Mouse (Mus musculus): ENCODE measurements around the gene Cyp4a31.
"Not testable (repeated sequence)": the region's sequence is repeated elsewhere in the genome, so short reads cannot be mapped to it uniquely, and the experiment has no call there.

The Cyp4a31 gene

DNA sequence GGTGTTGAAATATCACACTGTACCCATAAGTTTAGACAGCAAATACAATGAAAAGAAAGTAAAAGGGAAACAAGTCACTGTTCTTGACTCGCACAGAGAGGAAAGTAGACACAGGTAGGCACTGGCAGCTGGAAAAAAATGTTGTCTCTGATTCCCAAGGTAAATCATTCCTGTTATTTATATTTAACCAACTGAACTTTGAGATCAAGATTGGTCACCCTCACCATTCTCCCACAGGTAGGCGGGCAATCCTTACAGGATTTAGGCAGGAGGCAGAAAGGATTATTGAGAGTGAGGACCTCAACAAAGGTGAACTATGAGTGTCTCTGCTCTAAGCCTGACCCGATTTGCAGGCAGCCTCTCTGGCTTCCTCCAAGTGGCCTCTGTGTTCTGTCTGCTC is at the start of gene Cyp4a31:
Gene Cyp4a31 (plus strand): TSS at position 249 of the 400 bp plus-strand sequence.
- Histone ChIP-seq H3K36me3 (ENCODE audit: control insufficient read depth, insufficient read depth, low read length, poor library complexity, severe bottlenecking) (no peaks in the 10 kb centered on the region), H3K27me3 (ENCODE audit: control insufficient read depth, insufficient read depth, low read length, poor library complexity, severe bottlenecking) (no peaks in the 10 kb centered on the region)
- DNase-seq (ENCODE audit: low read depth, low spot score): no peak

DNA sequence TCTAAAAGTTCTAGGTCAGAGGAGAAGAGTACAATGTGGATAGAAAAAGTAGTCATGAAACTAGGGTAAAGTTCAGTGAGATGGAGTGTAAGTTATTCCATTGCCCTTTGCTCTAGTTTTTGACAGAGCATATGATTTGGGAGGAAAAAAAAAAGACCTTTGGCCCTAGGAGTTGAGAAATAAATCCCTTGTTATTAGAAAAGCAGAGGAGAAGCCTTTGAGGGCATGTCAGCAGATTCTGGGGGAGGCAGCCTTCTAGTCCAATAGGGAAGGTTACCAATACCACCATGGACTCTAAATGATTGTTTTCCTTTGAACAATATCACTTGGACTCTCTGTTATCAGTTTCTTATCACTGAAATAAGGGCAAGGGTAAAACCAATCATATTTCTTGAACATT is 49.5 kb upstream of the Cyp4a31 start:
- H3K27me3 ChIP-seq (ENCODE audit: control insufficient read depth, insufficient read depth, low read length, poor library complexity, severe bottlenecking); H3K36me3 ChIP-seq (ENCODE audit: control insufficient read depth, insufficient read depth, low read length, poor library complexity, severe bottlenecking); DNase-seq (ENCODE audit: low read depth, low spot score): not testable (repeated sequence)

DNA sequence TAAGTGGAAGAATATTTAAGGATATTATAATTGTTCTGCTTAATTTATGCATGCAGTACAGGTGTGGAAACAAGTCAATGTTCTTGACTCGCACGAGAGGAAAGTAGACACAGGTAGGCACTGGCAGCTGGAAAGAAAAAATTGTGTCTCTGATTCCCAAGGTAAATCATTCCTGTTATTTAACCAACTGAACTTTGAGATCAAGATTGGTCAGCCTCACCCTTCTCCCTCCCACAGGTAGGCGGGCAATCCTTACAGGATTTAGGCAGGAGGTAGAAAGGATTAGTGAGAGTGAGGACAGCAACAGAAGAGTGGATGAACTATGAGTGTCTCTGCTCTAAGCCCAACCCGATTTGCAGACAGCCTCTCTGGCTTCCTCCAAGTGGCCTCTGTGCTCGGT is 45.4 kb upstream of the Cyp4a31 start, which contains the start of gene Cyp4a10:
Gene Cyp4a10 (plus strand): TSS at position 265 of the 400 bp plus-strand sequence.
- H3K27me3 ChIP-seq (ENCODE audit: control insufficient read depth, insufficient read depth, low read length, poor library complexity, severe bottlenecking); H3K36me3 ChIP-seq (ENCODE audit: control insufficient read depth, insufficient read depth, low read length, poor library complexity, severe bottlenecking); DNase-seq (ENCODE audit: low read depth, low spot score): not testable (repeated sequence)

DNA sequence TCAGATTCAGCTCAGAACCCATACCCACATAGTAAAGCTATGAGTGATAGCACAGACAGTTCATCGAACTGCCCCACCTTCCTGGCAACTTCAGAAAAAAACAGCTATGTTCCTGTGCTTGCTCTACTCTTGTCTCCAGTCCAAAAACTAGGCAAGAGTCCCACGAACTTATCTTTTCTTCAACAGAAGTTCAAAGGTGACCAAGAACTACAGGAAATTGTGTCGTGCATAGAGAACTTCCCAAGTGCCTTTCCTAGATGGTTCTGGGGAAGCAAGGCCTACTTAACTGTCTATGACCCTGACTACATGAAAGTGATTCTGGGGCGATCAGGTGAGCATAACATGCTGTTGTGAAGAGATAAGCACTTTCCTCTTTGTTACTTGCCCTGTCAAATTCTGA is 44.0 kb upstream of the Cyp4a31 start:
- H3K36me3 ChIP-seq (ENCODE audit: control insufficient read depth, insufficient read depth, low read length, poor library complexity, severe bottlenecking): no peaks in the 10 kb centered on the region
- H3K27me3 ChIP-seq (ENCODE audit: control insufficient read depth, insufficient read depth, low read length, poor library complexity, severe bottlenecking): no peaks in the 10 kb centered on the region
- DNase-seq (ENCODE audit: low read depth, low spot score): no peak

DNA sequence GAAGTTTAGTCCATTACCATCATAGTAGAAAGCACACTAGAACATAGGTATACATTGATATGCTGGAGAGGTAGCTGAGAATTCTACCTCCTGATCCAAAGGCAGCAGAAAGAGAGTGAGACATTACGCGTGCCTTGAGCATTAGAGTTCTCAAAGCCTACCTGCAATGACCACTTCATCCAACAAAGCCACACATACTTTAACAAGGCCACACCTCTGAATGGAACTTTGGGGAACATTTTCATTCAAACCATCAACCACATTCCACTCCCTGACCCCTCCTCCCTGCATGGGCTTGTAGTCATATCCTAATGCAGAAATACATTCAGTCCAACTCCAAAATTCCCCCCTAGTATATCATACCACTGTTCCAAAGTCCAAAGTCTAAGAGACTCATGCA is 41.7 kb upstream of the Cyp4a31 start:
- Histone ChIP-seq H3K36me3 (ENCODE audit: control insufficient read depth, insufficient read depth, low read length, poor library complexity, severe bottlenecking) (no peaks in the 10 kb centered on the region), H3K27me3 (ENCODE audit: control insufficient read depth, insufficient read depth, low read length, poor library complexity, severe bottlenecking) (no peaks in the 10 kb centered on the region)
- DNase-seq (ENCODE audit: low read depth, low spot score): no peak

DNA sequence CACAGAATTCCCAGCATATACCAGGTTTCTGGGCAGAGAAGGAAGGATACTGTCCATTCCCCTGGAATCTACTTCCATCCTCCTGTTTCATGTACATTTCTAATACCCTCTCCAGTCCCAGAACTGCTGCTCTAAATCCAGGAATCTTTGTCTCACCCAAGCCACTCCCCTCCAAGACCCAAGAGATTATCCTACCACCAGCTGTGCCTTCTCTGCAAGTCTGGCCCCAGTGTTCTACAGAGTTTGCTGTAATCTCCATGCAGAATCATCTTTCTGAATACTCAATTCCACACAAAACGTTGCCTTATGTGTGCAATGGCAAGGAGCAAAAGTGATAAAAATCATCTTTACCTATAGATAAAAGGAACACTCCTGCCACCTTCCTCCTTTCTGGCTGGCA is 18.3 kb upstream of the Cyp4a31 start:
- no peaks in the 10 kb centered on the region for H3K27me3 ChIP-seq (ENCODE audit: control insufficient read depth, insufficient read depth, low read length, poor library complexity, severe bottlenecking)
- no peak for DNase-seq (ENCODE audit: low read depth, low spot score)
- H3K36me3 ChIP-seq (ENCODE audit: control insufficient read depth, insufficient read depth, low read length, poor library complexity, severe bottlenecking): no peaks in the 10 kb centered on the region

DNA sequence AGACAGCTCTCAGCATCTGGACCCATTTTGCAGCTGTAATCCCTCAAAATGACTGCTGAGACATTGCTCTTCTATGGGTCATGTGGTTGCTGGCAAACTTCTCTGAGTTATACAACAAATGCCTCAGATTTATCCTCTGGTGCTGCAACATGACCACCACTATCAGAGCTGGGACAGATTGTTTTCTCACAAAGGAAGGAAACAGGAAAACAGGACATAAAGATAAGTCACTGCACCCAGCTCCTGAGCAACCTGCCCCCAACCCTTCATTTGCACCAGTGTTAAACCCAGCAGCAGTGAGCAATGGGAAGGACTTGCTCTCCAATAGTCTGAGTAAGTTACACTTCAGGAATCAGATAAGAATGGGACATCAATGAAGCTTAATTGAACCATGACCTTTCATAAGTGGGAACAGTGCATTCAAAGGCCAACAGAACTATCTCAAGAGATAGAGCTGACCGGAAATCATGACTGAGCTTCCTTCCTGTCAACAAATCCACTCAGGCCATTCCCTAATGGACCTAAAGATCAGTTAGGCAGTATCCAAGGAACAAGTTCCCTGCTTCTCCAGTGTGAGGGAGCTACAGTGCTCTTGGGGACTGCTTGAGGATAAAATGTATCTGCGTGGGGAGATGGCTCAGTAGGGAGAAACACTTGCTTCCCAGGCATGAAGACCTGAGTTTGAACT is 17.2 kb upstream of the Cyp4a31 start:
- H3K36me3 ChIP-seq (ENCODE audit: control insufficient read depth, insufficient read depth, low read length, poor library complexity, severe bottlenecking): no peaks in the 10 kb centered on the region
- no peak for DNase-seq (ENCODE audit: low read depth, low spot score)

DNA sequence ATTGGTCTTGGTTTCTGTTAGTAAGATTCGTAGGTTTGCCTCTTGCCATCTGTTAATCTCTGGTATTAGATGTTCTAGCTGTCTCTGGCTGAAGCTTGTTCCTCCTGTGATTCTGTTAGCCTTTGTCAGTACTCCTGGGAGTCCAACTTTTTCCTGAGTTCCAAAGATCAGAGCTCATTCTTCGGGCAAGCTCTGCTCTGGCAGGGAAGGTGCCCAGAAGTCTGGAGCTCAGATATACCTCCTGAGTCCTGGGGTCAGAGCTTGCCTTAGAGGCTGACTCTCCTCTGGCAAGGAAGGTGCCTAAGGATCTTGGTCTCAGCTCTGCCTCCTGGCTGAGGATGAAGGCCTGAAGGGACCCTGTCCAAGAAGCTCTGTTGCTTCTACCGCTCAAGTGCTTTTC is 10.7 kb upstream of the Cyp4a31 start:
- Histone ChIP-seq H3K36me3 (ENCODE audit: control insufficient read depth, insufficient read depth, low read length, poor library complexity, severe bottlenecking) (no peaks in the 10 kb centered on the region), H3K27me3 (ENCODE audit: control insufficient read depth, insufficient read depth, low read length, poor library complexity, severe bottlenecking) (no peaks in the 10 kb centered on the region)
- DNase-seq (ENCODE audit: low read depth, low spot score): no peak

More for the DNA sequence above, 17.2 kb upstream of the Cyp4a31 start:
- no peaks in the 10 kb centered on the region for H3K27me3 ChIP-seq (ENCODE audit: control insufficient read depth, insufficient read depth, low read length, poor library complexity, severe bottlenecking)

DNA sequence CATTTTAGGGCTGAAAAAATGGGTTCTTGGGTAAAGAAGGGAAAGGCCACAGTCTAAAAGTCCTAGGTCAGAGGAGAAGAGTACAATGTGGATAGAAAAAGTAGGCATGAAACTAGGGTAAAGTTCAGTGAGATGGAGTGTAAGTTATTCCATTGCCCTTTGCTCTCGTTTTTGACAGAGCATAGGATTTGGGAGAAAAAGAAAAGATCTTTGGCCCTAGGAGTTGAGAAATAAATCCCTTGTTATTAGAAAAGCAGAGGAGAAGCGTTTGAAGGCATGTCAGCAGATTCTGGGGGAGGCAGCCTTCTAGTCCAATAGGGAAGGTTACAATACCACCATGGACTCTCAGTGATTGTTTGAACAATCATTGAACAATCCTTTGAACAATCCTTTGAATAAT is 7.9 kb upstream of the Cyp4a31 start:
- DNase-seq (ENCODE audit: low read depth, low spot score): no peak
- H3K27me3 ChIP-seq (ENCODE audit: control insufficient read depth, insufficient read depth, low read length, poor library complexity, severe bottlenecking): no peaks in the 10 kb centered on the region
- H3K36me3 ChIP-seq (ENCODE audit: control insufficient read depth, insufficient read depth, low read length, poor library complexity, severe bottlenecking): no peaks in the 10 kb centered on the region

DNA sequence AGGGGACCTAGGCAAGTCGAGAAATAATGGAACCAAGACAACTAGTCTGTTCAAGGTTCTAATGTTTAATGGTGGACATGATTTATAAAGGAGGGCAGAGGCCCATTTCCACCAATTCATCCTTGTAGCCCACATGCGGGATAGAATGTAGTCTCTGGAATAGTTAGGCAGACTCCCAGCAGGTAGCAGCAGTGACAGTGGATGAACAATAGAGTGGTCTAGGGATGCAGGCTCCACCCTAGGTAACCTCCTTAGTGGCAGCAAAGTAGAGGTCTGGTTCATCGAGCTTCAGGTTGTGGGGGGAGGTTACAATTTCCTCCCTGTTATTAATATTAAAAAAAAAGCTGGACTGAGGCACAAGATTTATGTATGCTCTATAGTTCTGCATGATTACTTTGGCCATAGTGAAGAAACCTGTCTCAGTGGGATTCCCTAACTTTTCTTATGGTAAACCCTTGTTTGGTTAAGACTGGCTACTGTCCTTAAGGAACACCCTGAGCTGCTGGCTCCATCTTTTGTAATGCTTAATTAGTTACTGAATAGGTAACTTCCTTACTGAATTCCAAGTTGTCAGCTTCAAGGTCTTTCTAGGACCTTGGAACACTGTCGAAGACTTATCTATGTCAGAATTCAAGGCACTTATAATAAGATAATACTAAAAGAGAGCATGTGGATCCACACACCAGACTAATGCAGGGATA is 5.4 kb upstream of the Cyp4a31 start:
- DNase-seq (ENCODE audit: low read depth, low spot score): no peak

DNA sequence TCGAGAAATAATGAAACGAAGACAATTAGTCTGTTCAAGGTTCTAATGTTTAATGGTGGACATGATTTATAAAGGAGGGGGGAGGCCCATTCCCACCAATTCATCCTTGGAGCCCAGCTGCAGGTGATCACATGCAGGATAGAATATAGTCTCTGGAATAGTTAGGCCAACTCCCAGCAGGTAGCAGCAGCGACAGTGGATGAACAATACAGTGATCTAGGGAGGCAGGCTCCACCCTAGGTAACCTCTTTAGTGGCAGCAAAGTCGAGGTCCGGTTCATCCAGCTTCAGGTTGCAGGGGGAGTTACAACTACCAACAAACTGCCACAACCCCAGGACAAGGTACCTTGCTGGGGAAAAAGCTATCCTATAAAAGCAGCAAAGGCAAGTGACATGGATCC is 2.2 kb upstream of the Cyp4a31 start:
- not testable (repeated sequence) for H3K27me3 ChIP-seq (ENCODE audit: control insufficient read depth, insufficient read depth, low read length, poor library complexity, severe bottlenecking); DNase-seq (ENCODE audit: low read depth, low spot score); H3K36me3 ChIP-seq (ENCODE audit: control insufficient read depth, insufficient read depth, low read length, poor library complexity, severe bottlenecking)

More for the DNA sequence above, 5.4 kb upstream of the Cyp4a31 start:
- Histone ChIP-seq H3K27me3 (ENCODE audit: control insufficient read depth, insufficient read depth, low read length, poor library complexity, severe bottlenecking) (no peaks in the 10 kb centered on the region), H3K36me3 (ENCODE audit: control insufficient read depth, insufficient read depth, low read length, poor library complexity, severe bottlenecking) (no peaks in the 10 kb centered on the region)

DNA sequence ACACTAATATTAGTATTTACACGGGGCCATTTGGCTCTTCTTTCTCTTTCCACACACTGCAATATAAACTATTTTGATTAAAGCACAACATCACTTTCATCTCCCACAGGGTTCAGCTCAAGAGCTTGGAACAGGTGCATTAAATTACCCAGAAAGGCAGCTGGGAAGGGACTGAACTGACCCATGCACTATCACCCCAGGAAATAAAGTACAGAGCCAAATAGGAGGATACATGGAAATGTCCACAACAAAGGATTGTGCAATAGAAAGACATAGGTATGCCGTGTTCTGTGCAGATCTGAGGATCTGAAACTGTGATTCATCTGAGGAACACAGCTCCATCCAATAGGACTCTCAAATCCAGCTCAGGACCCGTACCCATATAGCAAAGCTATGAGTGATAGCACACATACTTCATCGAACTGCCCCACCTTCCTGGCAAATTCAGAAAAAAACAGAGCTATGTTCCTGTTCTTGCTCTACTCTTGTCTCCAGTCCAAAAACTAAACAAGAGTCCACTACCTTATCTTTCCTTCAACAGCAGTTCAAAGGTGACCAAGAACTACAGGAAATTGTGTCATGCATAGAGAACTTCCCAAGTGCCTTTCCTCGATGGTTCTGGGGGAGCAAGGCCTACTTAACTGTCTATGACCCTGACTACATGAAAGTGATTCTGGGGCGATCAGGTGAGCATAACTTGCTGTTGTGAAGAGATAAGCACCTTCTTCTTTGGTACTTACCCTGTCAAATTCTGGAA is 1.2 kb downstream of the Cyp4a31 start:
- H3K27me3 ChIP-seq (ENCODE audit: control insufficient read depth, insufficient read depth, low read length, poor library complexity, severe bottlenecking); DNase-seq (ENCODE audit: low read depth, low spot score): not testable (repeated sequence)

DNA sequence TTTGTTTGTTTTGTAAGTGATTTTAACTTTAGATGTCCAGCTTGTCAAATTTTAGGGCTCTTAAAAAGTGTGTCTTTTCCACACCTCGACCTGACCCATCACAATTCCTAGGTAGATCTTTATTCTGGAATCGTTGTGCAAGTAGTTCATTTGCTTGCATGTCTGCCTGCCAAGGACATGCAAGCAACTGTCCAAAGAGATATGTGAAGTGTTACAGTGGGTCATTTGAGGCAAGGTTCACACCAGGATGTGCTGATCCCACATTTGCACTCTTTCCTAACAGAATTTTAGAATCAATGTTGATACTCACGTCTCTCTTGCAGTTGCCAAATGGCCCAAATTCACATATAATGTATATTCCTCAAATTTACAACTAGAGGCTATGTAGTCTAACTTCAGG is 11.8 kb downstream of the Cyp4a31 start:
- no peak for DNase-seq (ENCODE audit: low read depth, low spot score)
- Histone ChIP-seq H3K27me3 (ENCODE audit: control insufficient read depth, insufficient read depth, low read length, poor library complexity, severe bottlenecking) (no peaks in the 10 kb centered on the region), H3K36me3 (ENCODE audit: control insufficient read depth, insufficient read depth, low read length, poor library complexity, severe bottlenecking) (no peaks in the 10 kb centered on the region)

More for the DNA sequence above, 1.2 kb downstream of the Cyp4a31 start:
- H3K36me3 ChIP-seq (ENCODE audit: control insufficient read depth, insufficient read depth, low read length, poor library complexity, severe bottlenecking): not testable (repeated sequence)

DNA sequence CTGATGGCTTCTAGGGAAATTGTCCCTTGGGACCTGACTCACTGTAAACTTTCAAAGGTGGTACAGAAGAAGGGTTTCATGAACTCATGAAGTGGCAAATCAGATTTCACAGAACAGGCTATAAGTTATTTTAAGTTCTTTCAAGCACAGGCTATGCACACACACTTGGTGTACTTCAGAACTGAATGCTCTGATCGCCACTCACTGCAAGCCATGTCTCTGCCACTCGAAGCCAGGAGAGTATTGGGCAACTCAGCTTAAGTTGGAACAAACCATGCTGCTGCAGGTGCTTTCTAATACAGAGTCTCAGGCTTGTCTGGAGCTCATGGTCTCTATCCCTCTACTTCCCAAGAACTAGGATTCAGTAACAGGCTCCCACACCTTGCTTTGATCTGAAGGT is 12.3 kb downstream of the Cyp4a31 start:
- no peaks in the 10 kb centered on the region for H3K27me3 ChIP-seq (ENCODE audit: control insufficient read depth, insufficient read depth, low read length, poor library complexity, severe bottlenecking)
- H3K36me3 ChIP-seq (ENCODE audit: control insufficient read depth, insufficient read depth, low read length, poor library complexity, severe bottlenecking): no peaks in the 10 kb centered on the region
- no peak for DNase-seq (ENCODE audit: low read depth, low spot score)

DNA sequence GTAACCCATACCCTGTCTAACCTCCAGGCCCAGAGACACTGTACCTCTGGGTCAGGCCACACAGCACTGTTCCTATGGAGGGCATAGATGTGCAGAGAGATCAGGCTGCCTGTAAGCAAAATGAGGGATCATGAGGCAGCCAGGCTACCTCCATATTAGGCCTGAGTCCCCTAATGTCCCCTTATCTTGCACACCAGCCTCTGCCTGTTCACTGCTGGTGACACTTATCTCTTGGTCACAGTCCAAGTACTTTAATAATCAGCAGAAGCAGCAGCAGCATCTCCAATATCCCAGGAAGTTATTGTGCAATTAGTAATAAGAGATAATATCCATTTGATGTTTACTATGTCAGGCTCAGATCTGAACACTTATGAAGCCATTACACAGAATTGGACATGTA is 19.6 kb downstream of the Cyp4a31 start:
- no peak for DNase-seq (ENCODE audit: low read depth, low spot score)
- H3K27me3 ChIP-seq (ENCODE audit: control insufficient read depth, insufficient read depth, low read length, poor library complexity, severe bottlenecking): no peaks in the 10 kb centered on the region

More for the DNA sequence above, 19.6 kb downstream of the Cyp4a31 start:
- no peaks in the 10 kb centered on the region for H3K36me3 ChIP-seq (ENCODE audit: control insufficient read depth, insufficient read depth, low read length, poor library complexity, severe bottlenecking)

Data from splenic B cell, adult 2 months (primary cell).